Mouse (Mus musculus) MEL (cell line): ENCODE results near the gene Limch1. TPM values are rescaled to one million over a fixed set of nuclear protein-coding genes. Genes with fewer than 3 reads are reported as not detected.

Source experiments
- DNase-seq: peaks from one replicate; pipeline ENCODE4 v3.0.0; 2011; ENCODE audit warnings: low read depth, low spot score
- H3K27ac ChIP-seq: 2 replicates; pipeline ENCODE4 v1.5.1; 2012; ENCODE audit warnings: low read depth, mild to moderate bottlenecking, control low read depth, low read length, moderate library complexity; ENCODE audit not compliant: control insufficient read depth
- H3K27me3 ChIP-seq, 2 experiments: fragments of 150-350 bp in 1 of 2; sonication (generic) in 1 of 2; 2 replicates each; pipeline ENCODE4 v1.6.1; 2012; ENCODE audit warnings: low read length in 2 of 2, mild to moderate bottlenecking in 2 of 2, improper control_type of control experiment in 1 of 2, moderate library complexity in 1 of 2; ENCODE audit not compliant: insufficient read depth in 2 of 2, control insufficient read depth in 1 of 2
- H3K36me3 ChIP-seq, 2 experiments: 2 replicates each; pipeline ENCODE4 v1.6.1; 2012 to 2014; ENCODE audit warnings: low read length in 2 of 2, improper control_type of control experiment in 1 of 2, inconsistent platforms in 1 of 2, mild to moderate bottlenecking in 1 of 2; ENCODE audit not compliant: insufficient read depth in 2 of 2, control insufficient read depth in 1 of 2
- H3K4me1 ChIP-seq, 2 experiments: fragments of 150-350 bp in 1 of 2; sonication (generic) in 1 of 2; 2 replicates each; pipeline ENCODE4 v1.6.1; 2012; ENCODE audit warnings: low read length in 2 of 2, improper control_type of control experiment in 1 of 2, mild to moderate bottlenecking in 1 of 2; ENCODE audit not compliant: insufficient read depth in 2 of 2, control insufficient read depth in 1 of 2
- H3K4me3 ChIP-seq, 2 experiments: fragments of 150-350 bp in 1 of 2; sonication (generic) in 1 of 2; 2 replicates each; pipeline ENCODE4 v1.5.1; 2012; ENCODE audit warnings: low read depth in 2 of 2, low read length in 2 of 2, mild to moderate bottlenecking in 2 of 2, moderate library complexity in 2 of 2, control low read depth in 1 of 2, improper control_type of control experiment in 1 of 2; ENCODE audit not compliant: control insufficient read depth in 1 of 2, insufficient read depth in 1 of 2
- H3K79me2 ChIP-seq: 2 replicates; pipeline ENCODE4 v1.6.1; 2012; ENCODE audit warnings: mild to moderate bottlenecking, low read length, moderate library complexity; ENCODE audit not compliant: control insufficient read depth, poor library complexity, insufficient read depth
- H3K9ac ChIP-seq: 2 replicates; pipeline ENCODE4 v1.6.1; 2012; ENCODE audit warnings: low read depth, mild to moderate bottlenecking, control low read depth, low read length, moderate library complexity; ENCODE audit not compliant: control insufficient read depth, poor library complexity, severe bottlenecking
- H3K9me3 ChIP-seq: fragments of 150-350 bp; sonication (generic); replicated peaks from 2 replicates; pipeline ENCODE4 v1.6.1; 2012; ENCODE audit warnings: mild to moderate bottlenecking, low read length, improper control_type of control experiment, moderate library complexity; ENCODE audit not compliant: insufficient read depth
- BHLHE40 ChIP-seq: IDR thresholded peaks from 2 replicates; pipeline ENCODE4 v1.6.1; 2012; ENCODE audit warnings: low read depth, mild to moderate bottlenecking, inconsistent platforms, low read length, improper control_type of control experiment, borderline replicate concordance
- CHD2 ChIP-seq: IDR thresholded peaks from 2 replicates; pipeline ENCODE4 v1.6.1; 2011; ENCODE audit warnings: low read length, improper control_type of control experiment
- E2F4 ChIP-seq: IDR thresholded peaks from 2 replicates; pipeline ENCODE4 v1.6.1; 2011; ENCODE audit warnings: low read depth, low read length, improper control_type of control experiment, borderline replicate concordance
- ELF1 ChIP-seq: IDR thresholded peaks from 2 replicates; pipeline ENCODE4 v1.6.1; 2014; ENCODE audit warnings: low read depth, mild to moderate bottlenecking, inconsistent platforms, low read length, improper control_type of control experiment, moderate library complexity
- EP300 ChIP-seq, 2 experiments: IDR thresholded peaks; 2 replicates each; pipeline ENCODE4 v1.6.1; 2011; ENCODE audit warnings: improper control_type of control experiment in 2 of 2, low read length in 2 of 2, low read depth in 1 of 2, mild to moderate bottlenecking in 1 of 2
- GABPA ChIP-seq: IDR thresholded peaks from 2 replicates; pipeline ENCODE4 v1.6.1; 2012; ENCODE audit warnings: low read depth, mild to moderate bottlenecking, inconsistent platforms, low read length, improper control_type of control experiment, moderate library complexity
- GATA1 ChIP-seq: IDR thresholded peaks from 2 replicates; pipeline ENCODE4 v1.6.1; 2011; ENCODE audit warnings: low read depth, low read length, improper control_type of control experiment
- HCFC1 ChIP-seq: IDR thresholded peaks from 2 replicates; pipeline ENCODE4 v1.6.1; 2012; ENCODE audit warnings: low read depth, mild to moderate bottlenecking, inconsistent platforms, low read length, improper control_type of control experiment, moderate library complexity
- JUND ChIP-seq: IDR thresholded peaks from 2 replicates; pipeline ENCODE4 v1.6.1; 2011; ENCODE audit warnings: low read depth, mild to moderate bottlenecking, improper control_type of control experiment, low read length
- MXI1 ChIP-seq: IDR thresholded peaks from 2 replicates; pipeline ENCODE4 v1.6.1; 2011; ENCODE audit warnings: mild to moderate bottlenecking, low read depth, low read length, improper control_type of control experiment
- NELFE ChIP-seq: IDR thresholded peaks from 2 replicates; pipeline ENCODE4 v1.6.1; 2011; ENCODE audit warnings: low read depth, low read length, improper control_type of control experiment
- NRF1 ChIP-seq: IDR thresholded peaks from 2 replicates; pipeline ENCODE4 v1.6.1; 2014; ENCODE audit warnings: low read depth, mild to moderate bottlenecking, inconsistent platforms, low read length, improper control_type of control experiment, moderate library complexity; ENCODE audit not compliant: poor library complexity, insufficient read depth, severe bottlenecking
- POLR2A ChIP-seq, 2 experiments: IDR thresholded peaks; 2 replicates each; pipeline ENCODE4 v1.6.1; 2011 to 2012; ENCODE audit warnings: low read length in 2 of 2, mild to moderate bottlenecking in 2 of 2, control low read depth in 1 of 2, improper control_type of control experiment in 1 of 2, low read depth in 1 of 2, moderate library complexity in 1 of 2; ENCODE audit not compliant: control insufficient read depth in 1 of 2, insufficient read depth in 1 of 2, poor library complexity in 1 of 2
- POLR2AphosphoS2 ChIP-seq: IDR thresholded peaks from 2 replicates; pipeline ENCODE4 v1.6.1; 2011; ENCODE audit warnings: low read length, improper control_type of control experiment
- SMC3 ChIP-seq: IDR thresholded peaks from 2 replicates; pipeline ENCODE4 v1.6.1; 2011; ENCODE audit warnings: low read depth, low read length, improper control_type of control experiment
- TBP ChIP-seq: IDR thresholded peaks from 2 replicates; pipeline ENCODE4 v1.8.0; 2011; ENCODE audit warnings: low read depth, low read length, improper control_type of control experiment
- TCF12 ChIP-seq: IDR thresholded peaks from 2 replicates; pipeline ENCODE4 v1.6.1; 2014; ENCODE audit warnings: low read depth, mild to moderate bottlenecking, inconsistent platforms, low read length, improper control_type of control experiment, moderate library complexity
- UBTF ChIP-seq: IDR thresholded peaks from 2 replicates; pipeline ENCODE4 v1.6.1; 2012; ENCODE audit warnings: low read depth, mild to moderate bottlenecking, inconsistent platforms, low read length, improper control_type of control experiment, moderate library complexity, borderline replicate concordance; ENCODE audit not compliant: insufficient read depth
- USF1 ChIP-seq: IDR thresholded peaks from 2 replicates; pipeline ENCODE4 v1.6.1; 2014; ENCODE audit warnings: low read depth, mild to moderate bottlenecking, inconsistent platforms, low read length, improper control_type of control experiment, moderate library complexity
- ZC3H11A ChIP-seq: IDR thresholded peaks from 2 replicates; pipeline ENCODE4 v1.6.1; 2012; ENCODE audit warnings: low read depth, mild to moderate bottlenecking, inconsistent platforms, low read length, improper control_type of control experiment
- ZMIZ1 ChIP-seq: IDR thresholded peaks from 2 replicates; pipeline ENCODE4 v1.6.1; 2012; ENCODE audit warnings: low read depth, mild to moderate bottlenecking, inconsistent platforms, low read length, improper control_type of control experiment, moderate library complexity
- ZNF384 ChIP-seq: IDR thresholded peaks from 2 replicates; pipeline ENCODE4 v1.6.1; 2012; ENCODE audit warnings: low read depth, mild to moderate bottlenecking, inconsistent platforms, low read length, improper control_type of control experiment
- polyA plus RNA-seq, 2 experiments: library from polyadenylated mRNA; stranded (reverse) in 1 of 2; unstranded in 1 of 2; fragments of >175 nt in 1 of 2; fragments of >200 nt in 1 of 2; gene quantifications; 2 replicates each; pipeline versions ENCODE4 v1.2.1 to v1.2.4; 2012; ENCODE audit warnings: low replicate concordance in 2 of 2, low read depth in 1 of 2; ENCODE audit not compliant: insufficient read length in 2 of 2, insufficient read depth in 1 of 2, missing spikeins in 1 of 2
- total RNA-seq: library from RNA; depleted of rRNA; stranded (reverse); fragments of 300-350 nt; gene quantifications from 2 replicates; pipeline ENCODE4 v1.2.3, GENCODE M21; 2012

Limch1 gene
- total and polyA plus RNA-seq, 3 experiments: not detected

GRCm38 (mm10) chr5:66949098-66949692, 203.6 kb downstream of the Limch1 start:
- DNase-seq: no peak
- Histone ChIP-seq H3K27ac (no peak overlapping the region), H3K4me3 (no peak overlapping the region), H3K36me3 (no peaks in the 10 kb centered on the region), H3K27me3 (no peaks in the 10 kb centered on the region), H3K79me2 (no peaks in the 10 kb centered on the region), H3K9ac (no peak overlapping the region), H3K9me3 (no peaks in the 10 kb centered on the region), H3K4me1 (no peaks in the 10 kb centered on the region)
- no peak for TF ChIP-seq UBTF
- no peak for TF ChIP-seq HCFC1
- no peak for TF ChIP-seq POLR2A (IDR thresholded peaks at IDR 0.05; ENCODE audit: control insufficient read depth in 1 of 2, insufficient read depth in 1 of 2, low read depth in 1 of 2, low read length in 2 of 2, poor library complexity in 1 of 2)
- TF ChIP-seq E2F4: no peak
- no peak for TF ChIP-seq JUND
- no peak for TF ChIP-seq TBP
- TF ChIP-seq POLR2AphosphoS2: no peak
- TF ChIP-seq USF1: no peak
- no peak for TF ChIP-seq MXI1
- TF ChIP-seq NELFE: no peak

GRCm38 (mm10) chr5:66953375-66953774, 207.7 kb downstream of the Limch1 start:
- H3K79me2 ChIP-seq: no peaks in the 10 kb centered on the region
- no peaks in the 10 kb centered on the region for H3K27me3 ChIP-seq
- H3K4me3 ChIP-seq: no peak overlapping the region
- no peak for DNase-seq
- no peaks in the 10 kb centered on the region for H3K36me3 ChIP-seq
- H3K4me1 ChIP-seq: no peaks in the 10 kb centered on the region
- no peaks in the 10 kb centered on the region for H3K9me3 ChIP-seq
- H3K9ac ChIP-seq: no peak overlapping the region
- H3K27ac ChIP-seq: no peak overlapping the region
- no peak for TF ChIP-seq POLR2AphosphoS2
- no peak for TF ChIP-seq ZNF384
- no peak for TF ChIP-seq GABPA
- no peak for TF ChIP-seq EP300 (IDR thresholded peaks at IDR 0.05; ENCODE audit: low read depth in 1 of 2, low read length in 2 of 2)
- no peak for TF ChIP-seq ELF1
- no peak for TF ChIP-seq NRF1
- TF ChIP-seq MXI1: no peak
- no peak for TF ChIP-seq JUND
- no peak for TF ChIP-seq BHLHE40
- TF ChIP-seq SMC3: no peak
- TF ChIP-seq ZMIZ1: no peak
- no peak for TF ChIP-seq TBP
- TF ChIP-seq GATA1: no peak
- TF ChIP-seq CHD2: no peak
- TF ChIP-seq ZC3H11A: no peak
- no peak for TF ChIP-seq TCF12
- no peak for TF ChIP-seq UBTF
- TF ChIP-seq E2F4: no peak
- TF ChIP-seq, all 39 proteins: peak for 0
